Mouse (Mus musculus) kidney, embryonic 14.5 days (tissue): ENCODE measurements at regions not wholly inside any gene's neighbourhood (a gene's known extent, or its start where the extent isn't known, plus 50 kb on each side); places are given as distances from the start of the nearest gene placed in this dataset.
A peak's percentile ranks its signal among the peaks of the same experiment; 100 is the strongest.

Experiments
- ATAC-seq: fragments of 200-750 bp; cut with Nextera tagmentation; 2 replicates; pipeline ENCODE4 v1.8.0; 2017; ENCODE audit warnings: moderate number of reproducible peaks, mild to moderate bottlenecking, moderate TSS enrichment, moderate library complexity; ENCODE audit not compliant: low FRiP score, low TSS enrichment
- H3K27ac ChIP-seq: fragments of 300-500 bp; sonication (generic); 2 replicates; pipeline ENCODE4 v1.5.1; 2014; ENCODE audit warnings: low read depth, mild to moderate bottlenecking, low read length, moderate library complexity, mixed read lengths
- H3K27me3 ChIP-seq: fragments of 300-500 bp; sonication (generic); 2 replicates; pipeline ENCODE4 v1.6.1; 2014; ENCODE audit warnings: mild to moderate bottlenecking, low read length; ENCODE audit not compliant: control insufficient read depth, insufficient read depth
- H3K36me3 ChIP-seq: fragments of 300-500 bp; sonication (generic); 2 replicates; pipeline ENCODE4 v1.6.1; 2014; ENCODE audit warnings: low read length, mixed read lengths; ENCODE audit not compliant: control insufficient read depth, insufficient read depth
- H3K4me1 ChIP-seq: fragments of 300-500 bp; sonication (generic); 2 replicates; pipeline ENCODE4 v1.6.1; 2014; ENCODE audit warnings: low read length, mixed read lengths; ENCODE audit not compliant: control insufficient read depth, insufficient read depth
- H3K4me2 ChIP-seq: fragments of 300-500 bp; sonication (generic); replicated peaks from 2 replicates; pipeline ENCODE4 v1.6.1; 2014; ENCODE audit warnings: low read depth, mild to moderate bottlenecking, low read length
- H3K4me3 ChIP-seq: fragments of 300-500 bp; sonication (generic); 2 replicates; pipeline ENCODE4 v1.5.1; 2014; ENCODE audit warnings: mild to moderate bottlenecking, low read length
- H3K9ac ChIP-seq: fragments of 300-500 bp; sonication (generic); 2 replicates; pipeline ENCODE4 v1.6.1; 2014; ENCODE audit warnings: low read depth, mild to moderate bottlenecking, low read length, moderate library complexity
- H3K9me3 ChIP-seq: fragments of 300-500 bp; sonication (generic); 2 replicates; pipeline ENCODE4 v1.6.1; 2016; ENCODE audit warnings: low read length; ENCODE audit not compliant: control insufficient read depth
- WGBS: fragments of 180-500 bp; shearing (Covaris S2); extraction: QIAGEN DNeasy Blood & Tissue Kit; methylation state at CpG from one replicate; pipeline ENCODE4 v1.1.7; 2014; 5-methylcytosine and 5-hydroxymethylcytosine counted together

DNA sequence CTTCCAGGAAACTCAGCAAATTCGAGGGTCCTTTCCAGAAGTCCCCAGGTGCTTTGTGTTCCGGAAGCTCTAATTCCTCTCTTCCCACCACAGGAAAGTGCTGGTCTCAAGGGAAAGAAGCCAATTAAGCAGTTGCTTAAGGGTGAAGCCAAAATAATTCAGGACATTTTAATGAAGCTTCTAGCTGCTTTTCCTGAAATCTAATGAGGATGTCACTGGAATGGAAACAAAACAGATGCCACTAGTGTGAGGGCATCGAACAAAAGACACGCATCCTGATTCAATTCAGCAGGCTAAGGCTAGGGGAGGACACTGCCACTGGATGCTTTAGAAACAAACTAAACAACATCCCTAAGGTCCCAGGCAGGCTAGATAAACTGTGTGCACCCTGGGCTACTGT lies 245.3 kb downstream of the Rnf152 start:
- no peak for ATAC-seq
- Histone ChIP-seq H3K9ac (no peak overlapping the region), H3K27me3 (no peaks in the 10 kb centered on the region), H3K4me2 (no peak overlapping the region), H3K4me3 (no peak overlapping the region), H3K36me3 (no peaks in the 10 kb centered on the region), H3K4me1 (no peaks in the 10 kb centered on the region), H3K27ac (no peak overlapping the region), H3K9me3 (no peaks in the 10 kb centered on the region)
- 76% methylated on average over 4 of the region's 4 CpGs for WGBS

DNA sequence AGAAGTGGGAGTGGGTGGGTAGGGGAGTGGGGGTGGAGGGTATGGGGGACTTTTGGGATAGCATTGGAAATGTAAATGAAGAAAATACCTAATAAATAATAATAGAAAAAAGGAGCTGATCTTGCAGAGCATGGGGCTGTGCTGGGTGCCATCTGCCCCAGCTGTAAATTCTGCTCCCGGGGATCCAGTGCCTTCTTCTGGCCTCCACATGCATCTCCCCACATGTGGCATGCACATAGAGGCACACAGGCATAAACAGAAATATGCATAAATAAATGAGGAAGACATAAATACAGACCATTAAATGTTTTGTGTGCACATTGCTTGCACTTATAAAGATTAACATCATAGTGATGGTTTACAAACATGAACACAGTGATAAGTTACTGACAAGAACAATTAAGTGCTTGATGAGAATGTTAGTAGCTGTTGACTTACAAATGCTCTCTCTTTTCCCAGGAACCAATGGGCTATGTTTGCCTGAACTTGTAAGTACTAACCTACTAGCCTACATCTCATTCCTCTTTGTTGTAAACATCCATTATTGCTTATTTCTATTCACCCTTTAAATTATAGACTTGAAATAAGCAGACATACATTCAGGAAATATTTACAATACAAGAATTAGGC lies 245.8 kb downstream of the Rnf152 start:
- no peaks in the 10 kb centered on the region for H3K4me1 ChIP-seq
- WGBS: 74% methylated on average over 1 of the region's 1 CpGs
- no peak for ATAC-seq
- H3K36me3 ChIP-seq: no peaks in the 10 kb centered on the region
- no peak overlapping the region for H3K27ac ChIP-seq
- no peak overlapping the region for H3K9ac ChIP-seq
- no peaks in the 10 kb centered on the region for H3K27me3 ChIP-seq
- no peaks in the 10 kb centered on the region for H3K9me3 ChIP-seq
- no peak overlapping the region for H3K4me2 ChIP-seq
- H3K4me3 ChIP-seq: no peak overlapping the region

DNA sequence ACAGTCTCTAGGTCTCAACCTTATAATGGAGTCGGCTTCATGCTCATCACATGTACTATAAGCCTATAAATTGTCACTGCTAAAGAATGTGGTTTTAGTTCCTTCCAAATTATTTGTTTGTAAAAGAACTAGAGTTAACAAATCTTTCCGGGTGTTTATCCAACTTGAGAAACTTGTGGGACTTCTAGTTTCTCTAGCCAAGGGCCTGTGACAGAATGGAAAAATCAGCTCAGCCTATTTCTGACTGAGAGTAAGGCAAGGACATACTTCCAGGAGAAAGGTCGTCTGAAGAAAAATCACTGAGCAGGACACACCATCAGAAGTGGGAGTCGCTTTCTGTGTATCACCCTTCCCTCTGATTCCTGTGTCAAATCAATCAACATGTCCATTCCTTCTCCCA lies 248.7 kb downstream of the Rnf152 start:
- 57% methylated on average over 4 of the region's 4 CpGs for WGBS
- Histone ChIP-seq H3K4me1 (no peaks in the 10 kb centered on the region), H3K4me3 (no peak overlapping the region), H3K4me2 (no peak overlapping the region), H3K9ac (no peak overlapping the region), H3K9me3 (no peaks in the 10 kb centered on the region), H3K27me3 (no peaks in the 10 kb centered on the region), H3K27ac (no peak overlapping the region), H3K36me3 (no peaks in the 10 kb centered on the region)
- ATAC-seq: no peak

DNA sequence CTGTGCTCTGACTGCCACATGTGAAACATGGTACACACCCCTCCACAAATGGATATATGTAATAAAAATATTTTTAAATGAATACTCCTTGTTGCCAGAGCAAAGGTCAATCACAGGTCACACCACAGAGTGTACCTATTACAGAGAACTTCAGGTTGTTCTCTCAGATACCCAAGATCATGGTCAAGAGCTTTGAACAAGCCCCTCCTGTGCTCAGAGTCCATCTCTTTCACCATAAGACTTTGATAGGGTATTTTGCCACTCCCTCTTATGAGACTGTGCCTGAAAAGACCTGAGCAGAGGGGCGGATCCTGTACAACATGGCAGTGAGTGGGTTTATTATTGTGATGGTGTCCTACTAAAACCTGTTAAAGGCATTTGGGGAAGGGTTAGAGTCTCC lies 249.3 kb downstream of the Rnf152 start:
- no peaks in the 10 kb centered on the region for H3K27me3 ChIP-seq
- H3K4me1 ChIP-seq: no peaks in the 10 kb centered on the region
- H3K4me3 ChIP-seq: no peak overlapping the region
- H3K36me3 ChIP-seq: no peaks in the 10 kb centered on the region
- H3K9ac ChIP-seq: no peak overlapping the region
- ATAC-seq: no peak
- WGBS: 81% methylated on average over 1 of the region's 1 CpGs
- no peak overlapping the region for H3K27ac ChIP-seq
- no peak overlapping the region for H3K4me2 ChIP-seq
- H3K9me3 ChIP-seq: no peaks in the 10 kb centered on the region

- no peaks in the 10 kb centered on the region for H3K4me1 ChIP-seq
- ATAC-seq: no peak
- no peaks in the 10 kb centered on the region for H3K27me3 ChIP-seq
- no peak overlapping the region for H3K27ac ChIP-seq
- no peak overlapping the region for H3K4me2 ChIP-seq
- H3K4me3 ChIP-seq: no peak overlapping the region
- no peak overlapping the region for H3K9ac ChIP-seq
- H3K9me3 ChIP-seq: no peaks in the 10 kb centered on the region
- no peaks in the 10 kb centered on the region for H3K36me3 ChIP-seq
These were observed 251.3 kb downstream of the Rnf152 start for GRCm38 (mm10) chr1:105105211-105105610.

- Histone ChIP-seq H3K4me3 (no peak overlapping the region), H3K9ac (no peak overlapping the region), H3K9me3 (no peaks in the 10 kb centered on the region), H3K36me3 (no peaks in the 10 kb centered on the region), H3K27me3 (no peaks in the 10 kb centered on the region), H3K4me1 (0 out of 2 replicates have a peak, but pooled peaks cover 3% of the 10 kb centered on the region), H3K27ac (no peak overlapping the region), H3K4me2 (no peak overlapping the region)
- 56% methylated on average over 2 of the region's 2 CpGs for WGBS
- no peak for ATAC-seq
These were observed 261.4 kb downstream of the Rnf152 start for GRCm38 (mm10) chr1:105095091-105095490.

GRCm38 (mm10) chr1:105094500-105094899 lies 262.0 kb downstream of the Rnf152 start:
- no peak for ATAC-seq
- WGBS: 83% methylated on average over 3 of the region's 3 CpGs

DNA sequence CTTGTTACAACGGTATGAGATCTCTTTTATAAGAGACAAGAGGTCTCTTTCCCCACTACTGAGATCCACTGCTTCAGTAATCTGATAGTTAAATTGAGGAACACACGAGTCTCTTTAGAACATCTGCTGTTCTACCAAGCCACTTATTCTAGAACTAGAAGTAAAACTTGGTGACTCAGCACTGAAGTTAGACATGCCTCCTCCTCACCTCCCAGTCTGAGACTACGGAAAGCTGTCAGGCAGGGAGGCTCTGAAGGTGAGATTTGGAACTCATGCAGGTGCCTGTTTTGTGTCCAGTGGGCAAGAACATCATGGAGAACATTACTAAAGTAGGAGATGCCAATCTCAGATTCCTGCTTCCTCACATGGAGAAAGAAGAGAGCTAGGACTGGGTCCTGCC lies 262.6 kb downstream of the Rnf152 start:
- H3K4me1 ChIP-seq: 0 out of 2 replicates have a peak, but pooled peaks cover 3% of the 10 kb centered on the region
- no peak for ATAC-seq

More at GRCm38 (mm10) chr1:105094500-105094899, 262.0 kb downstream of the Rnf152 start:
- H3K4me3 ChIP-seq: no peak overlapping the region
- no peak overlapping the region for H3K9ac ChIP-seq
- H3K27ac ChIP-seq: no peak overlapping the region
- no peaks in the 10 kb centered on the region for H3K36me3 ChIP-seq
- no peaks in the 10 kb centered on the region for H3K27me3 ChIP-seq
- no peaks in the 10 kb centered on the region for H3K9me3 ChIP-seq
- 0 out of 2 replicates have a peak, but pooled peaks cover 3% of the 10 kb centered on the region for H3K4me1 ChIP-seq
- H3K4me2 ChIP-seq: no peak overlapping the region

GRCm38 (mm10) chr1:105093012-105093411 lies 263.5 kb downstream of the Rnf152 start:
- Histone ChIP-seq H3K27ac (0 out of 2 replicates have a peak overlapping the region, but pooled peaks have one; percentile 24), H3K36me3 (no peaks in the 10 kb centered on the region), H3K4me3 (no peak overlapping the region), H3K27me3 (no peaks in the 10 kb centered on the region), H3K9ac (no peak overlapping the region), H3K9me3 (no peaks in the 10 kb centered on the region), H3K4me1 (0 out of 2 replicates have a peak, but pooled peaks cover 5% of the 10 kb centered on the region), H3K4me2 (no peak overlapping the region)
- WGBS: 42% methylated on average over 1 of the region's 1 CpGs
- 0 out of 2 replicates have a peak, but pooled peaks have one; percentile 16 for ATAC-seq

More for the DNA sequence above, 262.6 kb downstream of the Rnf152 start:
- H3K27ac ChIP-seq: no peak overlapping the region
- H3K9me3 ChIP-seq: no peaks in the 10 kb centered on the region
- no peak overlapping the region for H3K9ac ChIP-seq
- H3K4me2 ChIP-seq: no peak overlapping the region
- WGBS: 80% methylated on average over 3 of the region's 3 CpGs
- H3K27me3 ChIP-seq: no peaks in the 10 kb centered on the region
- H3K4me3 ChIP-seq: no peak overlapping the region
- H3K36me3 ChIP-seq: no peaks in the 10 kb centered on the region
